Mouse (Mus musculus): ENCODE results near the gene Ssbp4. TPM values are rescaled to one million over a fixed set of nuclear protein-coding genes. Genes with fewer than 3 reads are reported as not detected.

Gene Ssbp4
- polyA plus RNA-seq, 1 experiment from 2014 or later: 84.1 TPM

GRCm38 (mm10) chr8:70599507-70600290 is 9.0 kb downstream of the Ssbp4 start:
- DNase-seq (ENCODE audit: extremely low spot score, low spot score): no peak
- Histone ChIP-seq H3K4me3 (peak overlapping the region; percentile 62; the same call in 1 of the 2 replicates), H3K27me3 (ENCODE audit: poor library complexity, severe bottlenecking) (peaks cover 47% of the 10 kb centered on the region), H3K9me3 (peaks cover 8% of the 10 kb centered on the region; the same call in 1 of the 2 replicates), H3K4me1 (peaks cover 86% of the 10 kb centered on the region), H3K36me3 (replicated peaks) (peaks cover 60% of the 10 kb centered on the region), H3K27ac (peak overlapping the region; percentile 88)
- WGBS: 79% methylated on average over 12 of the region's 12 CpGs

DNA sequence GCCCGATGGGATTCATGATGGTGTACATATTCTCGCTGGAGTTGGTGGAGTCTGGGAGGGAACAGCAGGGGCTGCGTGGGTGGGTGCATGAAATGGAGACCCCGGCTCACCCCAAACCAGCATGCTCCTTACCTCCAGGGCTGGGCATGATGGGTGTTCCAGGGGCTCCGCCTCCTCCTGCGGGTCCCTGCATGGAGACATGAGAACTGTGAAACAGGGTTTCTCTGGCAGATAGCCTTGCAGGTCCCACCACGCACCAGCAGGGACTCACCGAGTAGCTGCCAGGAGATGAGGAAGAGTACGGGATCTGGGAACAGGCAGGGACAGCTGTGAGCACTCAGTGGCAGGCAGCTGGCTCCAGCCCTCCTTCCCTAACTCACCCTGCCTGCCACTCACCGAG is 9.9 kb downstream of the Ssbp4 start:
- Histone ChIP-seq H3K4me1 (peaks cover 87% of the 10 kb centered on the region), H3K27ac (peak overlapping the region; percentile 88), H3K36me3 (replicated peaks) (peaks cover 55% of the 10 kb centered on the region), H3K27me3 (ENCODE audit: poor library complexity, severe bottlenecking) (peaks cover 47% of the 10 kb centered on the region), H3K9me3 (peaks cover 8% of the 10 kb centered on the region; the same call in 1 of the 2 replicates), H3K4me3 (peak overlapping the region; percentile 62)
- peak; percentile 49 for DNase-seq (ENCODE audit: extremely low spot score, low spot score)
- 13% methylated on average over 10 of the region's 10 CpGs for WGBS

- DNase-seq (ENCODE audit: extremely low spot score, low spot score): peak; percentile 86
- peaks cover 54% of the 10 kb centered on the region for H3K36me3 ChIP-seq (replicated peaks)
- 3% methylated on average over 29 of the region's 29 CpGs for WGBS
- peaks cover 91% of the 10 kb centered on the region for H3K4me1 ChIP-seq
- H3K27ac ChIP-seq: peak overlapping the region; percentile 88
- peak overlapping the region; percentile 62 for H3K4me3 ChIP-seq
- H3K9me3 ChIP-seq: peaks cover 8% of the 10 kb centered on the region; the same call in 1 of the 2 replicates
- H3K27me3 ChIP-seq (ENCODE audit: poor library complexity, severe bottlenecking): peaks cover 47% of the 10 kb centered on the region
These were observed 10.4 kb downstream of the Ssbp4 start for GRCm38 (mm10) chr8:70598283-70598682.

- 5% methylated on average over 64 of the region's 68 CpGs for WGBS
- H3K36me3 ChIP-seq (replicated peaks): peaks cover 48% of the 10 kb centered on the region
These were observed 11.0 kb downstream of the Ssbp4 start for GRCm38 (mm10) chr8:70597417-70598272.

GRCm38 (mm10) chr8:70596775-70597416 is 11.8 kb downstream of the Ssbp4 start:
- peak overlapping the region; percentile 62 for H3K4me3 ChIP-seq
- no peak for DNase-seq (ENCODE audit: extremely low spot score, low spot score)
- peaks cover 47% of the 10 kb centered on the region for H3K27me3 ChIP-seq (ENCODE audit: poor library complexity, severe bottlenecking)
- peaks cover 94% of the 10 kb centered on the region for H3K4me1 ChIP-seq
- peaks cover 45% of the 10 kb centered on the region for H3K36me3 ChIP-seq (replicated peaks)
- 86% methylated on average over 17 of the region's 17 CpGs for WGBS
- H3K27ac ChIP-seq: no peak overlapping the region
- H3K9me3 ChIP-seq: peaks cover 2% of the 10 kb centered on the region; the same call in 1 of the 2 replicates

More at GRCm38 (mm10) chr8:70597417-70598272, 11.0 kb downstream of the Ssbp4 start:
- Histone ChIP-seq H3K27me3 (ENCODE audit: poor library complexity, severe bottlenecking) (peaks cover 47% of the 10 kb centered on the region), H3K27ac (peak overlapping the region; percentile 88), H3K9me3 (peaks cover 8% of the 10 kb centered on the region; the same call in 1 of the 2 replicates), H3K4me1 (peaks cover 98% of the 10 kb centered on the region), H3K4me3 (peak overlapping the region; percentile 62)
- DNase-seq (ENCODE audit: extremely low spot score, low spot score): no peak

DNA sequence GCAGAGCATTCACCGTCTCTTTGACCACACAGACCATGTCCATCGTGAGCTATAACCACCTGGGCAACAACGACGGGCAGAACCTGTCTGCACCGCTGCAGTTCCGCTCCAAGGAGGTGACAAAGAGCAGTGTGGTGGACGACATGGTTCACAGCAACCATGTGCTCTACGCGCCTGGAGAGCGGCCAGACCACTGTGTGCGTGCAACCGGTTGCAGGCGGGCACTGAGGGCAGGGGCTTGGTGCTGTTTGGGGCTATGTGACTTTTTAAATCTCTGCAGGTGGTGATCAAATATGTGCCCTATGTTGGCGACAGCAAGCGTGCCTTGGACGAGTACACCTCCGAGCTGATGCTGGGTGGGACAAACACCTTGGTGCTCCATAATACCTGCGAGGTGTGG is 12.5 kb downstream of the Ssbp4 start:
- DNase-seq (ENCODE audit: extremely low spot score, low spot score): no peak
- peaks cover 49% of the 10 kb centered on the region for H3K36me3 ChIP-seq (replicated peaks)
- peaks cover 47% of the 10 kb centered on the region for H3K27me3 ChIP-seq (ENCODE audit: poor library complexity, severe bottlenecking)
- no peaks in the 10 kb centered on the region for H3K9me3 ChIP-seq
- WGBS: 96% methylated on average over 18 of the region's 18 CpGs
- peak overlapping the region; percentile 82; the same call in 1 of the 2 replicates for H3K4me3 ChIP-seq
- H3K4me1 ChIP-seq: peaks cover 87% of the 10 kb centered on the region
- no peak overlapping the region for H3K27ac ChIP-seq

- Histone ChIP-seq H3K36me3 (replicated peaks) (peaks cover 51% of the 10 kb centered on the region), H3K4me1 (peaks cover 83% of the 10 kb centered on the region), H3K9me3 (no peaks in the 10 kb centered on the region), H3K27ac (no peak overlapping the region), H3K4me3 (peak overlapping the region; percentile 82), H3K27me3 (ENCODE audit: poor library complexity, severe bottlenecking) (peaks cover 47% of the 10 kb centered on the region)
- WGBS: 94% methylated on average over 12 of the region's 12 CpGs
- no peak for DNase-seq (ENCODE audit: extremely low spot score, low spot score)
These were observed 12.9 kb downstream of the Ssbp4 start for GRCm38 (mm10) chr8:70595811-70596210.

DNA sequence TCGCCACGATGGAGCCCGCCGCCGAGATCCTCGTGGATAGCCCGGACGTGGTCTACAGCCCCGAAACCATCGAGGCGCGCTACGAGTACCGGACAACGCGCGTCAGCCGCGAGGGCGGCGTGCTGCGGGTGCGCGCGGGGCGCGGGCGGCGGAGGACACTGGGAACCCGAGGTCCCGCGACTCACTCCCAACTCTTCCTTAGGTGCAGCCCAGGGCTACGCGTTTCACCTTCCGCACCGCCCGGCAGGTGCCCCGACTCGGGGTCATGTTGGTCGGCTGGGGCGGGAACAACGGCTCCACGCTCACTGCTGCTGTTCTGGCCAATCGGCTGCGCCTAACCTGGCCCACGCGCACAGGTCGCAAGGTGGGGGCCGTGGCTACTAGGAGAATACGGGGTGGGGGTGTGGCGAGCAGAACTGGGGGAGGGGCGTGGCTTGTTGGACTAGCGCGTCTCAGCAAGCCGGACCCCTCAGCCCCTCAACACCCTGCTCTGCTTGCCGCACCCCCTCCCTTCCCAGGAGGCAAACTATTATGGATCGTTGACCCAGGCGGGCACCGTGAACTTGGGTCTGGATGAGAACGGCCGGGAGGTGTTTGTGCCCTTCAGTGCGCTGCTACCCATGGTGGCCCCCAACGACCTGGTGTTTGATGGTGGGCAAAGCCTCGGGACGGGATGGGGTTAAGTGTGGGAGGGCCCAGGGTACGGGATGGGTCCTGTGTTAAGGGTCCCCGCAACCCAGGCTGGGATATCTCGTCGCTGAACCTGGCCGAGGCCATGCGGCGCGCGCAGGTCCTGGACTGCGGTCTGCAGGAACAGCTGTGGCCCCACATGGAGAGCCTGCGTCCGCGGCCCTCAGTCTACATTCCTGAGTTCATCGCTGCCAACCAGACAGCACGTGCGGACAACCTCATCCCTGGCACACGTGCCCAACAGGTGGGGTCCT is 13.8 kb downstream of the Ssbp4 start:
- Histone ChIP-seq H3K9me3 (no peaks in the 10 kb centered on the region), H3K36me3 (replicated peaks) (peaks cover 60% of the 10 kb centered on the region), H3K27me3 (ENCODE audit: poor library complexity, severe bottlenecking) (peaks cover 45% of the 10 kb centered on the region), H3K27ac (peak overlapping the region; percentile 89), H3K4me1 (peaks cover 74% of the 10 kb centered on the region), H3K4me3 (peak overlapping the region; percentile 82)
- WGBS: 10% methylated on average over 82 of the region's 82 CpGs
- peak; percentile 53 for DNase-seq (ENCODE audit: extremely low spot score, low spot score)

GRCm38 (mm10) chr8:70593961-70594609 is 14.6 kb downstream of the Ssbp4 start, which contains the start of gene Isyna1:
TSS of gene Isyna1 (plus strand) at chr8:70594373.
- H3K36me3 ChIP-seq (replicated peaks): peaks cover 61% of the 10 kb centered on the region

GRCm38 (mm10) chr8:70593173-70593572 is 15.5 kb downstream of the Ssbp4 start:
- WGBS: 50% methylated on average over 8 of the region's 8 CpGs
- peak overlapping the region; percentile 89 for H3K27ac ChIP-seq
- no peak for DNase-seq (ENCODE audit: extremely low spot score, low spot score)
- peaks cover 33% of the 10 kb centered on the region for H3K27me3 ChIP-seq (ENCODE audit: poor library complexity, severe bottlenecking)
- peaks cover 57% of the 10 kb centered on the region for H3K4me1 ChIP-seq
- H3K4me3 ChIP-seq: peak overlapping the region; percentile 82
- H3K36me3 ChIP-seq (replicated peaks): peaks cover 66% of the 10 kb centered on the region
- H3K9me3 ChIP-seq: no peaks in the 10 kb centered on the region

More at GRCm38 (mm10) chr8:70593961-70594609, 14.6 kb downstream of the Ssbp4 start, which contains the start of gene Isyna1:
- DNase-seq (ENCODE audit: extremely low spot score, low spot score): peak; percentile 95
- H3K27ac ChIP-seq: peak within 1 kb of the TSS; percentile 89
- peak within 1 kb of the TSS; percentile 82 for H3K4me3 ChIP-seq
- H3K9me3 ChIP-seq: no peaks in the 10 kb centered on the region
- under 1% methylated on average over 40 of the region's 40 CpGs for WGBS
- H3K27me3 ChIP-seq (ENCODE audit: poor library complexity, severe bottlenecking): peaks cover 37% of the 10 kb centered on the region
- H3K4me1 ChIP-seq: peaks cover 66% of the 10 kb centered on the region

GRCm38 (mm10) chr8:70591569-70591968 is 17.1 kb downstream of the Ssbp4 start:
- Histone ChIP-seq H3K36me3 (replicated peaks) (peaks cover 70% of the 10 kb centered on the region), H3K4me3 (no peak overlapping the region), H3K27me3 (ENCODE audit: poor library complexity, severe bottlenecking) (peaks cover 18% of the 10 kb centered on the region), H3K4me1 (peaks cover 41% of the 10 kb centered on the region), H3K27ac (no peak overlapping the region), H3K9me3 (no peaks in the 10 kb centered on the region)
- 90% methylated on average over 12 of the region's 12 CpGs for WGBS
- DNase-seq (ENCODE audit: extremely low spot score, low spot score): no peak
